Mouse (Mus musculus): ENCODE results near the gene Gm20683.

- TF ChIP-seq CTCF (IDR thresholded peaks at IDR 0.05; ENCODE audit: borderline replicate concordance, extremely low read depth, insufficient read depth, insufficient read length) (no peak), POLR2A (IDR thresholded peaks at IDR 0.05; ENCODE audit: borderline replicate concordance, extremely low read depth, insufficient read depth, insufficient read length, poor library complexity, severe bottlenecking) (no peak)
These were observed 38.2 kb upstream of the Gm20683 start for GRCm38 (mm10) chr17:25879750-25880149.

Data from brain, embryonic 14.5 days (tissue).